Mouse (Mus musculus) C2C12 (cell line): ENCODE data around the gene Ccdc126.

ENCODE experiments used
- CTCF ChIP-seq: IDR thresholded peaks from one replicate; pipeline ENCODE4 v1.5.1; 2011; ENCODE audit not compliant: control insufficient read depth, insufficient read depth, insufficient read length
- USF1 ChIP-seq: IDR thresholded peaks from one replicate; pipeline ENCODE4 v1.6.1; 2011; ENCODE audit warnings: low read depth, mild to moderate bottlenecking, control low read depth, moderate library complexity

DNA sequence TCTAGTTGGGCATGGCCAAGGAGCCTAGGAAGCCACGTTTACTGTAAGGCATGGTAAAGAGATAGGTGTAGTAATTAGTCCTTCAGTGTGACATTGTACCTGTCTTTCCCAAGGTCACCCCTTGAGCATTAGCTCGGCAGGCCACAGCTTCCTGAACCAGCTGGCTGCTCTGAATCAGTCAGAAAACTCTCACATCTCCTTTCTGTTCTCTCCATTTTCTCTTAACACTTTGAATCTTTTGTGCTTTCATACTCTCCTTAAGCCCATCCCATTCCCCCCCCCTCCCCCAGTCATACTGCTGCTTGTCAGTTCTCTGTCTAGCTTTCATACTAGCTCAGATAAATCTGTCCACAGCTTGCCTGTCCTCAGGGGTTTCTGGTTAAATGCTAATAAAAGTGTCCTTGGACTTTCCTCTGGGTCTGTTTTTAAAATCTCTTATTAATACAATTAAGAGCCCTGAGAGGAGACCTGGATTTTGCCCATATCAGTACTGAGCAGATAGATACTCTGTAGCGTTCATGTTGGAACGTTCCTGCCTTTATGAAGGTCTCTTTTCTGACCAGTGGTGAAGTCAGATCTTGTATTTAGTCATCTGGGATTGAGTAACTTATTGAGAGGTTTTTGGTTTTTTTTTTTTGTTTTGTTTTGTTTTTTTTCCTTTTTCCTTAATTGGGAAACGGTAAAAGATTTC is 12.4 kb downstream of the Ccdc126 start:
- TF ChIP-seq CTCF, result no peak
- TF ChIP-seq USF1, result no peak
